Mouse (Mus musculus) heart, postnatal 0 days (tissue): Measurements from ENCODE around the gene Xrcc6. TPM values are rescaled to one million over a fixed set of nuclear protein-coding genes. Genes with fewer than 3 reads are reported as not detected.

Source experiments
- ATAC-seq: fragments of 200-750 bp; cut with Nextera tagmentation; 2 replicates; pipeline ENCODE4 v1.8.0; 2017; ENCODE audit warnings: low read depth, moderate number of reproducible peaks, moderate library complexity; ENCODE audit not compliant: insufficient read depth
- DNase-seq: peaks from one replicate; pipeline ENCODE4 v3.0.0-alpha.2; 2016; ENCODE audit warnings: low spot score
- H3K27ac ChIP-seq: fragments of 300-500 bp; sonication (generic); 2 replicates; pipeline ENCODE4 v1.5.1; 2014; ENCODE audit warnings: low read depth, mild to moderate bottlenecking
- H3K27me3 ChIP-seq: fragments of 300-500 bp; sonication (generic); 2 replicates; pipeline ENCODE4 v1.6.1; 2014; ENCODE audit warnings: low read length, mixed read lengths; ENCODE audit not compliant: control insufficient read depth, insufficient read depth
- H3K36me3 ChIP-seq: fragments of 300-500 bp; sonication (generic); replicated peaks from 2 replicates; pipeline ENCODE4 v1.6.1; 2014; ENCODE audit warnings: low read length, mixed read lengths; ENCODE audit not compliant: control insufficient read depth, insufficient read depth
- H3K4me1 ChIP-seq: fragments of 300-500 bp; sonication (generic); 2 replicates; pipeline ENCODE4 v1.6.1; 2014; ENCODE audit warnings: antibody characterized with exemption; ENCODE audit not compliant: control insufficient read depth, insufficient read depth
- H3K4me2 ChIP-seq: fragments of 300-500 bp; sonication (generic); 2 replicates; pipeline ENCODE4 v1.6.1; 2014; ENCODE audit warnings: low read depth, mild to moderate bottlenecking, low read length, moderate library complexity
- H3K4me3 ChIP-seq: fragments of 300-500 bp; sonication (generic); 2 replicates; pipeline ENCODE4 v1.5.1; 2014; ENCODE audit warnings: low read depth, low read length
- H3K9ac ChIP-seq: fragments of 300-500 bp; sonication (generic); replicated peaks from 2 replicates; pipeline ENCODE4 v1.6.1; 2014; ENCODE audit warnings: low read depth, low read length, mixed read lengths
- H3K9me3 ChIP-seq: fragments of 300-500 bp; sonication (generic); replicated peaks from 2 replicates; pipeline ENCODE4 v1.6.1; 2016; ENCODE audit warnings: low read length; ENCODE audit not compliant: control insufficient read depth
- CTCF ChIP-seq: IDR thresholded peaks from 2 replicates; pipeline ENCODE4 v1.5.1; 2016; ENCODE audit warnings: antibody characterized with exemption, control low read depth, low read depth
- EP300 ChIP-seq: IDR thresholded peaks from 2 replicates; pipeline ENCODE4 v1.6.1; 2016; ENCODE audit warnings: antibody characterized with exemption, low read depth
- WGBS: fragments of 180-500 bp; shearing (Covaris S2); extraction: QIAGEN DNeasy Blood & Tissue Kit; methylation state at CpG from one replicate; pipeline ENCODE4 v1.1.7; 2014; 5-methylcytosine and 5-hydroxymethylcytosine counted together
- polyA plus RNA-seq: library from polyadenylated mRNA; unstranded; fragments of >200 nt; fragmentation: Nextera tagmentation; extraction: Ambion mirVana; gene quantifications from 2 replicates; pipeline ENCODE4 v1.2.1, GENCODE M21; 2015
- total RNA-seq: library from RNA; depleted of rRNA; stranded (reverse); fragments of >200 nt; gene quantifications from 2 replicates; pipeline ENCODE4 v1.2.3, GENCODE M21; 2014; ENCODE audit warnings: low replicate concordance; rRNA removed

Gene Xrcc6
- total and polyA plus RNA-seq, 2 experiments from 2014 or later = 36.8 to 37.2 TPM

DNA sequence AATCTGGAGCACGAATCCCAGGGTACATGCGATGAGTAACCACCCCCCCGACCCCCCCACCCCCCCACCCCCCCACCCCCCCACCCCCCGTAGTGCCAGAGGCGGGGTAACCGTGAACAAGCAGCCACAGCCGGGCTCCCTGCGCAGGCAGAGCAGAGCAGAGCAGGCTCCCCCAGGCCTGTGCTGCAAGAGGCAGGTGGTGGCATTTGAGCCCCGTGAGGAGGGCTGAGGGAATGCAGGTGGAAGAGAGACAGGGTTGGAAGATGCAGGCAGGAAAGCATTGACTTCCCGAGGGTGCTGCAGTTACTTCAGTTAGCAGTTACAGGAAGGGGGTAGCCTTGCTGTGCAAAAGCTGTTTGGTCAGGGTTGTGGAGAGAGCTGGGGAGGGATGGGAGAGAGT is 99.6 kb downstream of the Xrcc6 start:
- DNase-seq (no peak), ATAC-seq (no peak)
- Histone ChIP-seq H3K36me3 (no peaks in the 10 kb centered on the region), H3K4me3 (no peak overlapping the region), H3K9me3 (no peaks in the 10 kb centered on the region), H3K27ac (no peak overlapping the region), H3K4me1 (no peaks in the 10 kb centered on the region), H3K27me3 (0 out of 2 replicates have a peak, but pooled peaks cover 3% of the 10 kb centered on the region), H3K4me2 (no peak overlapping the region), H3K9ac (no peak overlapping the region)
- 19% methylated on average over 7 of the region's 10 CpGs for WGBS
- TF ChIP-seq EP300 = no peak
- no peak for TF ChIP-seq CTCF

Other genes with a start within 250 kb of the Xrcc6 start
- 41.4 and 51.1 TPM in 2 replicates for gene Zc3h7b, start 242.8 kb upstream of the Xrcc6 start, total RNA-seq
- 11.6 and 14.3 TPM in 2 replicates for gene Zc3h7b, start 242.8 kb upstream of the Xrcc6 start, polyA plus RNA-seq
- gene Rangap1, start 242.3 kb upstream of the Xrcc6 start, total RNA-seq = 50.6 and 87.8 TPM in 2 replicates
- 28.7 and 31.3 TPM in 2 replicates for gene Rangap1, start 242.3 kb upstream of the Xrcc6 start, polyA plus RNA-seq
- 41.5 and 58.7 TPM in 2 replicates for gene Tef, start 185.4 kb upstream of the Xrcc6 start, total RNA-seq
- gene Tef, start 185.4 kb upstream of the Xrcc6 start, polyA plus RNA-seq = 27.8 and 30.3 TPM in 2 replicates
- 19.2 and 75.8 TPM in 2 replicates for gene Tob2, start 129.0 kb upstream of the Xrcc6 start, total RNA-seq
- gene Tob2, start 129.0 kb upstream of the Xrcc6 start, polyA plus RNA-seq = 16.0 and 18.2 TPM in 2 replicates
- gene Phf5a, start 115.9 kb upstream of the Xrcc6 start, total RNA-seq = 26.9 and 31.0 TPM in 2 replicates
- gene Phf5a, start 115.9 kb upstream of the Xrcc6 start, polyA plus RNA-seq = 60.7 and 65.3 TPM in 2 replicates
- 2,020 and 2,039 TPM in 2 replicates for gene Aco2, start 115.5 kb upstream of the Xrcc6 start, total RNA-seq
- 1,019 and 1,040 TPM in 2 replicates for gene Aco2, start 115.5 kb upstream of the Xrcc6 start, polyA plus RNA-seq
- gene Polr3h, start 61.6 kb upstream of the Xrcc6 start, total RNA-seq = 8.4 and 14.8 TPM in 2 replicates
- gene Polr3h, start 61.6 kb upstream of the Xrcc6 start, polyA plus RNA-seq = 315 and 321 TPM in 2 replicates
- 2.0 and 2.8 TPM in 2 replicates for gene Csdc2, start 51.1 kb upstream of the Xrcc6 start, total RNA-seq
- 7.7 and 7.9 TPM in 2 replicates for gene Csdc2, start 51.1 kb upstream of the Xrcc6 start, polyA plus RNA-seq
- 19.8 and 27.0 TPM in 2 replicates for gene Pmm1, start 26.9 kb upstream of the Xrcc6 start, total RNA-seq
- gene Pmm1, start 26.9 kb upstream of the Xrcc6 start, polyA plus RNA-seq = 17.8 and 19.1 TPM in 2 replicates
- gene 1700029P11Rik, start 7.3 kb upstream of the Xrcc6 start, total RNA-seq = not detected in 2 replicates
- gene 1700029P11Rik, start 7.3 kb upstream of the Xrcc6 start, polyA plus RNA-seq = not detected in 2 replicates
- 9.0 and 13.6 TPM in 2 replicates for gene Desi1, start 46.0 kb downstream of the Xrcc6 start, total RNA-seq
- 15.4 and 16.1 TPM in 2 replicates for gene Desi1, start 46.0 kb downstream of the Xrcc6 start, polyA plus RNA-seq
- gene Snu13, start 59.8 kb downstream of the Xrcc6 start, total RNA-seq = 204 and 222 TPM in 2 replicates
- gene Snu13, start 59.8 kb downstream of the Xrcc6 start, polyA plus RNA-seq = 109 and 123 TPM in 2 replicates
- gene 4930407I10Rik, start 71.3 kb downstream of the Xrcc6 start, total RNA-seq = not detected in 2 replicates
- not detected in 2 replicates for gene 4930407I10Rik, start 71.3 kb downstream of the Xrcc6 start, polyA plus RNA-seq
- not detected in 2 replicates for gene Mei1, start 82.2 kb downstream of the Xrcc6 start, total RNA-seq
- gene Mei1, start 82.2 kb downstream of the Xrcc6 start, polyA plus RNA-seq = not detected in 2 replicates
- gene Ccdc134, start 140.1 kb downstream of the Xrcc6 start, total RNA-seq = 4.9 and 6.9 TPM in 2 replicates
- gene Ccdc134, start 140.1 kb downstream of the Xrcc6 start, polyA plus RNA-seq = 5.9 and 6.5 TPM in 2 replicates
- gene Srebf2, start 159.3 kb downstream of the Xrcc6 start, total RNA-seq = 86.3 and 90.3 TPM in 2 replicates
- 58.0 and 68.3 TPM in 2 replicates for gene Srebf2, start 159.3 kb downstream of the Xrcc6 start, polyA plus RNA-seq
- gene Shisa8, start 225.0 kb downstream of the Xrcc6 start, total RNA-seq = 0.19 and 7.5 TPM in 2 replicates
- 0.07 and 0.23 TPM in 2 replicates for gene Shisa8, start 225.0 kb downstream of the Xrcc6 start, polyA plus RNA-seq
- 1.5 TPM in 1 of 2 replicates, not detected in the other for gene Tnfrsf13c, start 236.5 kb downstream of the Xrcc6 start, total RNA-seq
- not detected in 2 replicates for gene Tnfrsf13c, start 236.5 kb downstream of the Xrcc6 start, polyA plus RNA-seq